Mouse (Mus musculus): Measurements from ENCODE around the gene Fmo5. TPM values are rescaled to one million over a fixed set of nuclear protein-coding genes. Genes with fewer than 3 reads are reported as not detected.

Gene Fmo5
- total RNA-seq (2021) = 1 to 10 TPM; 3.8 to 4.3 TPM
- long read RNA-seq, experiment 1, full-length matches to known transcripts = 4 of 9 reads
- long read RNA-seq, experiment 1, partial matches to known transcripts = 0 of 9 reads
- long read RNA-seq, experiment 1, other reads (novel, unspliced or antisense) = 5 of 9 reads
- long read RNA-seq, experiment 2, full-length matches to known transcripts = 3 of 6 reads
- long read RNA-seq, experiment 2, partial matches to known transcripts = 0 of 6 reads
- long read RNA-seq, experiment 2, other reads (novel, unspliced or antisense) = 3 of 6 reads

GRCm38 (mm10) chr3:97628391-97629001, at the start of gene Fmo5:
Gene Fmo5, plus strand, starts transcription at chr3:97628804.
- H3K4me3 ChIP-seq = peak within 1 kb of the TSS; percentile 40
- TF ChIP-seq CTCF (IDR thresholded peaks at IDR 0.05) = no peak
- no peak for DNase-seq (ENCODE audit: extremely low spot score in 1 of 2, low spot score in 2 of 2)
- intact Hi-C loops (cut with DNase I) = no loop called here
- H3K27ac ChIP-seq = peak within 1 kb of the TSS; percentile 57

DNA sequence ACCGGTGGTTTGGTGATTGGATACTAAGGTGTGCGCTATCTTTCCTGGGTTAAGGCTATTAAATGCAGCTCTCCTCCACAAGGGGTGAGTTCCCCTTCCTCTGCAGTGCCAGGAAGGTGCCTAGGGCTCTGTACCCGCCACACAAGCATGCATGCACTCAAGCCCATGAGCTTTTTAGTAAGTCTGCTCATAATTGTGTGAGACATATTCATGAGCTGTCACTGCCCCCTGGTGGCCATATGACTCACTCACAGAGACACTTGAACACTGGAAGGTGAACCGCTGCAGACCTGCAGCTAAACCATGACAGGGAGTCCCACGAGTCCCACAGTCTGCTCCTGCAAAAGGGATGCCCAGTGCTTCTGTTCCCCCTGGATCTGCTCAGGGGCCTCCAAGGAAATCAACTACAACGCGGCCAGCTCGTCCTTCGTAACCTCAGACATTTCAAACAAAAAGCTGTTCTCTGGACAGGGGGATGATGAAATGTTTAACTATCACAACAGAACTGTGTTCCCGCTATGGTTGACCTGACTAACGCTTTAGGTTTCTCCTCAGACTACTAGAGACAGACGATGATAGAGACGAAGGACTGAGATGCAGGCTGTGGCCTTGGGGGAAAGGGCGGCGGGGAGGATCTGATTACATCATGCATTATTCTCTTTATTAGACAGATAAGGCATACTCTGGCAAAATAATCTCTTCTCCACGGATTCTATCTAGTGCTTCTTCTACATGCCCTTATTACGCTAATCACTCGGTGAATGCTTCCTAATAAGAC, 43.0 kb upstream of the Fmo5 start:
- intact Hi-C loops (cut with DNase I) = loop anchor here (1.0 to 5.0 kb wide), 5 partner anchors 191 to 649 kb away; no protein-coding TSS in a partner anchor
- DNase-seq (ENCODE audit: extremely low spot score in 1 of 2, low spot score in 2 of 2) = peak; percentile 81 to 83
- peak; percentile 89 for TF ChIP-seq CTCF (IDR thresholded peaks at IDR 0.05)
- no peak overlapping the region for H3K27ac ChIP-seq
- no peak overlapping the region for H3K4me3 ChIP-seq

GRCm38 (mm10) chr3:97587656-97588055, 40.9 kb upstream of the Fmo5 start:
- DNase-seq (ENCODE audit: extremely low spot score in 1 of 2, low spot score in 2 of 2) = no peak

DNA sequence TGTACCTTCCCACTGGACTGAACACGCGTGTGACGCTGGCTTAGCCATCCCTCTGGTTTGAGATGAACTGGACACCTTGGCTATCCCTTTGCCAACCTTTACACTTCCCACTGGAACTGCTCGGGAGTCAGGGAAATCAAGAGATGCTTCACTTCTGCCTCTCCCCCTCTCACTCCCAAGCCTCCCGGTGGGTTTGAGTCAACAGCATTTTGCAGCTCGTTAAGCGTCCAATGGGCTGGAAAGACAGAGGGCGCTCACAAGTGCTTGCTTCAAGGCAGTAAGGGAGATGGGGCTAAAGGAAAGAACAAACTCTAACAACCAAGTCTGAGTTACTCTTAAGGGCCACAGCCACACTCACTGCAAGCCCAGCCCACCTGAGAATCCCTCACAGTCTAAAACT, 37.9 kb upstream of the Fmo5 start:
- TF ChIP-seq CTCF (IDR thresholded peaks at IDR 0.05) = no peak
- intact Hi-C loops (cut with DNase I) = no loop called here
- H3K4me3 ChIP-seq = no peak overlapping the region
- no peak overlapping the region for H3K27ac ChIP-seq
- no peak for DNase-seq (ENCODE audit: extremely low spot score in 1 of 2, low spot score in 2 of 2)

More at GRCm38 (mm10) chr3:97587656-97588055, 40.9 kb upstream of the Fmo5 start:
- no peak for TF ChIP-seq CTCF (IDR thresholded peaks at IDR 0.05)
- Histone ChIP-seq H3K27ac (no peak overlapping the region), H3K4me3 (no peak overlapping the region)
- intact Hi-C loops (cut with DNase I) = loop anchor here (5.0 kb wide), 2 partner anchors 250 to 385 kb away; no protein-coding TSS in a partner anchor

- H3K4me3 ChIP-seq = no peak overlapping the region
- DNase-seq (ENCODE audit: extremely low spot score in 1 of 2, low spot score in 2 of 2) = no peak
- intact Hi-C loops (cut with DNase I) = no loop called here
- no peak overlapping the region for H3K27ac ChIP-seq
- no peak for TF ChIP-seq CTCF (IDR thresholded peaks at IDR 0.05)
These were observed 35.5 kb upstream of the Fmo5 start for GRCm38 (mm10) chr3:97593089-97593488.

DNA sequence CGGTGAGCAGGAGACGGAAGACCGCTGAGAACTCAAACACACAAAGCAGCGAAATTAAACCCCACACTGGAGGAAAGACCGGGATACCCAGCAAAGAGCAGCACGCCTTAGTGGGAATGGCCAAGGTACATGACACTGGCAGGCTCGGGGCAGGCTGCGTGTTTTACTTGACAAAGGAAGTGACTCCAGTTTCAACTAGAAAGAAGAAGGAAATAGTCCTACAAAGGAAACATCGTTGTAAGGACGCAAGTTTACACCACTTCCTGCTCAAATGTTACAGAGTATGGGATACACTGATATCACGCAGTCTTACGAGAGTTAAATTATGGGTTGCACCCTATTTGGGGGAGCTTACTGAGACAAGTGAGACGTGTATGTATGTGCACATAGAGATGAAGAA, 34.5 kb upstream of the Fmo5 start:
- intact Hi-C loops (cut with DNase I) = no loop called here
- no peak for TF ChIP-seq CTCF (IDR thresholded peaks at IDR 0.05)
- H3K27ac ChIP-seq = no peak overlapping the region
- no peak overlapping the region for H3K4me3 ChIP-seq
- DNase-seq (ENCODE audit: extremely low spot score in 1 of 2, low spot score in 2 of 2) = no peak

- Histone ChIP-seq H3K27ac (no peak overlapping the region), H3K4me3 (no peak overlapping the region)
- intact Hi-C loops (cut with DNase I) = no loop called here
- no peak for DNase-seq (ENCODE audit: extremely low spot score in 1 of 2, low spot score in 2 of 2)
- no peak for TF ChIP-seq CTCF (IDR thresholded peaks at IDR 0.05)
These were observed 33.5 kb upstream of the Fmo5 start for GRCm38 (mm10) chr3:97595066-97595465.

- TF ChIP-seq CTCF (IDR thresholded peaks at IDR 0.05) = no peak
- intact Hi-C loops (cut with DNase I) = no loop called here
- Histone ChIP-seq H3K27ac (no peak overlapping the region), H3K4me3 (no peak overlapping the region)
- DNase-seq (ENCODE audit: extremely low spot score in 1 of 2, low spot score in 2 of 2) = no peak
These were observed 31.8 kb upstream of the Fmo5 start for GRCm38 (mm10) chr3:97596796-97597195.

DNA sequence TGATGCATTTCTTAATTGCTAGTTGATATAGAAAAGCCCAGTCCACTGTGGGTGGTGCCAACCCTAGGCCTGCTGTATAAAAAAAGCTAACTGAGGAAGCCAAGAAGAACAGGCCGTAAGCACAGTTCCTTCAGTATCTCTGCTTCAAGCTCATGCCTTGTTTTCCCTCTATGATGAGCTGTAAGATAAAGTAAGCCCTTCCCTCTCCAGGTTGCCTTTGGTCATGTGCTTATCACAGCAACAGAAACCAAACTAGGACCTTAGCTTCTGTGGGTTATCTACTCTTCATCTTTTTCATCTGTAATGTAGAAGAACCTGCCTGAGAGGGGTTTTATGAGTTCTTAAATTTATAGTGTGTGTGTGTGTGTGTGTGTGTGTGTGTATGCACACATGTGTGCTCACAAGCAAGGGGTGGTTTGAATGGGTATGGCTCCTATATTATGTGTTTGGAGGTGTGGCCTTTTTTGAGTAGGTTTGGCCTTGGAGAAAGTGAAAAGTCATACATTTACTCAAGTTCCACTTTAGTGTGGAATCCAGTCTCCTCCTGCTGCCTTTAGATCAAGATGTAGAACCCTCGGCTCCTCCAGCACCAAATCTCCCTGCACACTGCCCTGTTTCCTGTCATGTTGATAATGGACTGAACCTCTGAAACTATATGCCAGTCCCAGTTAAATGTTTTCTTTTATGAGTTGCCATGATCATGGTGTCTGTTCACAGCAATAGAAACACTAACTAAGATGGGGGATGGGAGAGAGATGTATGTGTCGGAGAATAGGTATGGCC, 28.4 kb upstream of the Fmo5 start:
- H3K27ac ChIP-seq = no peak overlapping the region
- DNase-seq (ENCODE audit: extremely low spot score in 1 of 2, low spot score in 2 of 2) = no peak
- no peak for TF ChIP-seq CTCF (IDR thresholded peaks at IDR 0.05)
- no peak overlapping the region for H3K4me3 ChIP-seq
- intact Hi-C loops (cut with DNase I) = no loop called here

DNA sequence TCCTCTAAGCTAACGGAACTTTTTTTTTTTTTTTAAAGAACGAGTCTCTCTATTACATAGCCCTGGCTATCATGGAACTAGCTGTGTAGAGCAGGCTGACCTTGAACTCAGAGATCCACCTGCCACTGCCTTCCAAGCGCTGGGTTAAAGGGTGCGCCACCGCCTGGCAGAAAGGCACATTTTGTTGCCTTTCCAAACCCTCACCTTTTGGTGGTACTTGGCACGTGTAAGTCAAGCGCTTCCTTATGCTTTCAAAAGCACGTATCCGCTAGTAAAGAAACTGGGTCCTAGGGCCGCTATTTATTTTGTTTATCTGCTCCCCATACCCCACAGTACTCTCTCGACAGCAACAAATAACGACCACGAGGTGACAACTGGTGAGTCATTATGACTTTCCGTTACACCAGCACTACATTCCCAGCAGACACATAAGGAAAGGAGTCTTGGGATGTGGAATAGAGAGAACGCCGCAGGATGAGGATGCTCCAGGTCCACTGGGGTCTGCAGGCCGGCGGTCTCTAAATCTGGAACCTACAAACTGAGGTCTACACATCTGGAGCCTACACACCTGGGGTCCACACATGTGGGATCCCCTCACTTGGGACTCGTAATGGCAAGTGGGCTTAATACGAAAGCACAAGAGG, 19.3 kb upstream of the Fmo5 start:
- peak overlapping the region; percentile 98 for H3K4me3 ChIP-seq
- intact Hi-C loops (cut with DNase I) = no loop called here
- DNase-seq (ENCODE audit: extremely low spot score in 1 of 2, low spot score in 2 of 2) = no peak
- peak; percentile 34 for TF ChIP-seq CTCF (IDR thresholded peaks at IDR 0.05)
- peak overlapping the region; percentile 95 for H3K27ac ChIP-seq

DNA sequence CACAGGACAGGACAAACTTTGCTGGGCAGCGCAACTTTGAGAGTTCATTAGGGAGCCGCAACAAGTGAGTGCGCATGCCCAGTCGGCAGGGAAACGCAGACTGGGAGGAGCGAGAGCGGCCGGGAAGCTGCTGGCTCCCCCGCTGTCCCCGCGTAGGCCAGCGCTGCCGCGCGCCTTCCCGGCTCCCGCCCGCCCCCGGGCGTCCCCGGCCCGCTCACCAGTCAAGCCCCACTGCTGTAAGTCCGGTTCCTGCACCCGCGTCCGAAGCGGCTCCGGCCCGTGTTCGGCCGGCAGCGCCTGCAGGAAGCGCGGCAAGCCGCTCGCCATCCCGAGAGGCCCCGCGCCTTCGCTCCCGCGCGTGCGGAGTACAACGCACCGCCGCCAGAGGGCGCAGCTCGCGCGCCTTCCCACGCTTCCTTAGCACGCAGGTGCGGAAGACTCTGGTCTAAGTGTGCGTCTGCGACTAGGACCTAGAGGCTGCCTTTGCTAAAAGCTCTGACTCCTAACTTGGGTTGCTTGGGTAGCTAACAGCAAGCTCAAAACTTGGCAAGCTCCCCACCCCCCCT, 18.7 kb upstream of the Fmo5 start, which contains the start of gene Chd1l:
TSS of gene Chd1l (minus strand) at position 359 of the 566 bp plus-strand sequence.
- peak; percentile 89 to 96 for DNase-seq (ENCODE audit: extremely low spot score in 1 of 2, low spot score in 2 of 2)
- peak within 1 kb of the TSS; percentile 98 for H3K4me3 ChIP-seq
- peak within 1 kb of the TSS; percentile 95 for H3K27ac ChIP-seq
- intact Hi-C loops (cut with DNase I) = loop anchor here (1.0 kb wide), 1 partner anchor 48 kb away; the partner anchor contains the start of gene Prkab2
- TF ChIP-seq CTCF (IDR thresholded peaks at IDR 0.05) = peak; percentile 98

All from left cerebral cortex, adult 2 months (tissue).